Mouse (Mus musculus): ENCODE measurements at regions not wholly inside any gene's neighbourhood (a gene's known extent, or its start where the extent isn't known, plus 50 kb on each side); places are given as distances from the start of the nearest gene placed in this dataset.

- ATAC-seq (ENCODE audit: low TSS enrichment), result peak; percentile 98
These were observed 151.3 kb upstream of the Plxna4 start for GRCm38 (mm10) chr6:32739162-32739745.

- no peak for ATAC-seq (ENCODE audit: low TSS enrichment)
These were observed 140.7 kb upstream of the Plxna4 start for GRCm38 (mm10) chr6:32728706-32729105.

- ATAC-seq (ENCODE audit: low TSS enrichment), result no peak
These were observed 138.6 kb upstream of the Plxna4 start for GRCm38 (mm10) chr6:32726571-32726970.

- no peak for ATAC-seq (ENCODE audit: low TSS enrichment)
These were observed 129.9 kb upstream of the Plxna4 start for GRCm38 (mm10) chr6:32717860-32718259.

GRCm38 (mm10) chr6:32715137-32715536 lies 127.1 kb upstream of the Plxna4 start:
- ATAC-seq (ENCODE audit: low TSS enrichment), result peak; percentile 68

GRCm38 (mm10) chr6:32710208-32710607 lies 122.2 kb upstream of the Plxna4 start:
- ATAC-seq (ENCODE audit: low TSS enrichment), result peak; percentile 43; the same call in 1 of the 2 replicates

- no peak for ATAC-seq (ENCODE audit: low TSS enrichment)
These were observed 121.6 kb upstream of the Plxna4 start for GRCm38 (mm10) chr6:32709566-32709965.

- ATAC-seq (ENCODE audit: low TSS enrichment), result no peak
These were observed 119.4 kb upstream of the Plxna4 start for GRCm38 (mm10) chr6:32707417-32707816.

- ATAC-seq (ENCODE audit: low TSS enrichment), result no peak
These were observed 118.4 kb upstream of the Plxna4 start for GRCm38 (mm10) chr6:32706376-32706775.

GRCm38 (mm10) chr6:32703466-32703865 lies 115.5 kb upstream of the Plxna4 start:
- 0 out of 2 replicates have a peak, but pooled peaks have one; percentile 22 for ATAC-seq (ENCODE audit: low TSS enrichment)

GRCm38 (mm10) chr6:32702245-32702791 lies 114.3 kb upstream of the Plxna4 start:
- ATAC-seq (ENCODE audit: low TSS enrichment), result peak; percentile 75

GRCm38 (mm10) chr6:32699811-32700210 lies 111.8 kb upstream of the Plxna4 start:
- peak; percentile 59 for ATAC-seq (ENCODE audit: low TSS enrichment)

GRCm38 (mm10) chr6:32697771-32698270 lies 109.8 kb upstream of the Plxna4 start:
- no peak for ATAC-seq (ENCODE audit: low TSS enrichment)

- peak; percentile 85 for ATAC-seq (ENCODE audit: low TSS enrichment)
These were observed 108.0 kb upstream of the Plxna4 start for GRCm38 (mm10) chr6:32696037-32696436.

GRCm38 (mm10) chr6:32672552-32672951 lies 84.6 kb upstream of the Plxna4 start:
- ATAC-seq (ENCODE audit: low TSS enrichment), result no peak

- ATAC-seq (ENCODE audit: low TSS enrichment), result no peak
These were observed 71.8 kb upstream of the Plxna4 start for GRCm38 (mm10) chr6:32659743-32660142.

GRCm38 (mm10) chr6:32657378-32657777 lies 69.4 kb upstream of the Plxna4 start:
- ATAC-seq (ENCODE audit: low TSS enrichment), result no peak

GRCm38 (mm10) chr6:32654188-32654587 lies 66.2 kb upstream of the Plxna4 start:
- no peak for ATAC-seq (ENCODE audit: low TSS enrichment)

GRCm38 (mm10) chr6:32644016-32644415 lies 56.0 kb upstream of the Plxna4 start:
- ATAC-seq (ENCODE audit: low TSS enrichment), result peak; percentile 80

GRCm38 (mm10) chr6:32638843-32639242 lies 50.9 kb upstream of the Plxna4 start:
- peak; percentile 75 for ATAC-seq (ENCODE audit: low TSS enrichment)

Measured in frontal cortex, adult (tissue).